Mouse (Mus musculus): ENCODE results near the gene Olfr910.

Olfr910 gene

DNA sequence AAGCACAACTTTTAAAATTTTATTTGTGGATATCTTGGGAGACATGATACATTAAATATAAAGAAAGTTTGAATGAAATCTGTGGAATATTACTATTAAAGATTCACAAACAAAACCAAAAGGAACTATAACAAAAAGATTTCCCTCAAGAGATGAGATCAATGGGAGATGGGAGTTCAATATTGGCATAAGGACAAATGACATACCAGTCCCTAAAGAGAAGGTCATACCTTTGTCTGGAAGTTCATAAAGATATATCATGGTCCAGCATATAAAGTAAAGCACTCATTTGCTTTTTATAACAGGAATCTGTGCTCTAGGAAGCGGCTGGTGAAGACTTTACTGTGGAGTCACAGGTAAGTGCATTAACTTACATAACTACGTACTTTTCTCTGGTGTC, at the start of gene Olfr910:
Olfr910 (plus strand) TSS at position 301 of the 400 bp plus-strand sequence.
- DNase-seq (ENCODE audit: extremely low spot score, low read depth, low spot score): no peak

DNA sequence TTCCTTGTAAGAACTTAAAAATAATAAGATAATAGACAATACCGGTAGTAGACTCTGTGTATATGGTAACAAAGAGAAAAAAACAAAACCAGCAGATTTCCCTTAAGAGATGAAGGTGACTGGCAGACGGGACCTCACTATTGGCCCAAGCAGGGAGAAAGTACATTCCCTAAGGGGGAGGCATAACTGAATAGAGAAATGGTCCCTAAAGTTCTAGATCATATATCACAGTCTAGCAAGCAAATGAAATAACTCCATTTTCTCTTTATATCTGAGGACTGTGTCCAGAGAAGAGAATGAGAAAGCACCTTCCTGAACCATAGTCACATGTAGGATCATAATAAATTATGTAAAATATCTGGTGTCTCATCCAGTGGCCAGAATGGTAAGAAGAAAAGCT, 42.1 kb upstream of the Olfr910 start, which contains the start of gene Olfr907:
Olfr907 (plus strand) TSS at position 301 of the 400 bp plus-strand sequence.
- no peak for DNase-seq (ENCODE audit: extremely low spot score, low read depth, low spot score)

DNA sequence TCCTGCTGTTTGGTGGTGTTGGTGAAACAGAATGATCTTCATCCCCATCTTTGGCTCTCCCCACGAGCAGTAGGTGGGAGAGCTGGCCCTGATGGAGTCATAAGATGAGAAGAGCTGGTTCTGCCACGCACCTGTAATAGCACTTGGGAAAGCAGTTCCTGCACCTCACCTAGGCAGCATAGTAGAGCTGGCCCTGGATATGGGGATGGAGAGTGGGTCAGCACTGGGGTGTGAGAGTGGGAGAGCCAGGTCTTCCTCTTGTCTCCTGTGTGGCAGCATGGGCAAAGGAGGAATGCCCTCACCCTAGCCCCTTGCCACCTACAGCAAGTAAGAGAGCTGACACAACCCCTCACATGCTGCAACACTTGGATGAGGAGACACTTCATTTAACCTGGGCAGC, 25.3 kb upstream of the Olfr910 start:
- DNase-seq (ENCODE audit: extremely low spot score, low read depth, low spot score): no peak

DNA sequence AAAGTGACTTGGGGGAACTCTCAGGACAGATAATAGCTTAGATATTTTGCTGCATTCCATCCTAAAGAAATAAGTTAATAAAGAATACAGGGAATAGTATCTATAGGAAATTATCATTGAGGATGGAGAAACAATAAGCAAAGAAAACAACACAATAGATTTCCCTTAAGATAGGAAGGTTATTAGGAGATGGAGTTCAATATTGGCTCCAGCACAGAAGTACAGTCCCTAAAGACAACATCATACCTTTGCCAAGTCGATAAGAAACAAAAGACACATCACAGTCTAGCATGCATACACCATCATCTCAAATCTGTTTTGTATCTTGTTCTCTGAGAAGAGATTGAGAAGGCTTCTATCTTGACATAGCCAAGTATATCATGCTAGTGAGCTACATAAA, 16.4 kb upstream of the Olfr910 start, which contains the start of gene Olfr911-ps1:
Olfr911-ps1 (plus strand) TSS at position 301 of the 400 bp plus-strand sequence.
- no peak for DNase-seq (ENCODE audit: extremely low spot score, low read depth, low spot score)

DNA sequence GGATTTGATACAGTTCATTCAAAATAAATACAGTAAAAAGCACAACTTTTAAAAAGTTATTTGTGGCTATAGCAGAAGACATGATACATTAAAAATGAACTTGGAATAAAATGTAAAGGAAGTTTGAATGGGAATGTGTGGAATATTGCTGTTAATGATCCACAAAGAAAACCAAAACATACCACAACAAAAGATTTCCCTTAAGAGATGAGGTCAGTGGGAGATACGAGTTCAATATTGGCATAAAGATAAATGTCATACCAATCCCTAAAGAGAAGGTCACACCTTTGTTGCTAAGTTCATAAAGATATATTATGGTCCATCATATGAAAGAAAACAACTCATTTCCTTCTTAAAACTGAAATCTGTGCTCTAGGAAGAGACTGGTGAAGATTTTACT, 42.2 kb downstream of the Olfr910 start, which contains the start of gene Olfr912:
Olfr912 (plus strand) TSS at position 301 of the 400 bp plus-strand sequence.
- no peak for DNase-seq (ENCODE audit: extremely low spot score, low read depth, low spot score)
